Mouse (Mus musculus) natural killer cell, adult 2 months (primary cell): ENCODE results near the gene Stk11.
A peak's percentile ranks its signal among the peaks of the same experiment; 100 is the strongest.

Experiments
- DNase-seq, 2 experiments: peaks; one replicate each; pipeline ENCODE4 v3.0.0; 2022; ENCODE audit warnings: low spot score in 2 of 2

Gene Stk11

GRCm38 (mm10) chr10:80170052-80170451 is 54.4 kb downstream of the Stk11 start:
- DNase-seq = no peak

- DNase-seq = no peak
Observed at GRCm38 (mm10) chr10:80170601-80171021, 55.0 kb downstream of the Stk11 start.

- no peak for DNase-seq
Observed at GRCm38 (mm10) chr10:80171252-80171651, 55.6 kb downstream of the Stk11 start.

GRCm38 (mm10) chr10:80171760-80172526 is 56.3 kb downstream of the Stk11 start:
- DNase-seq = no peak

- peak; percentile 94 to 95 for DNase-seq
Observed at GRCm38 (mm10) chr10:80172527-80173292, 57.1 kb downstream of the Stk11 start, which contains the start of gene 1600002K03Rik. 1600002K03Rik (plus strand) TSS chr10:80172944.

- no peak for DNase-seq
Observed at GRCm38 (mm10) chr10:80173358-80173757, 57.8 kb downstream of the Stk11 start.

- no peak for DNase-seq
Observed at GRCm38 (mm10) chr10:80173955-80174640, 58.5 kb downstream of the Stk11 start.

GRCm38 (mm10) chr10:80174705-80175104 is 59.1 kb downstream of the Stk11 start:
- peak in 1 of 2 experiments; percentile 50 for DNase-seq

- DNase-seq = no peak
Observed at GRCm38 (mm10) chr10:80175536-80176269, 60.1 kb downstream of the Stk11 start.

GRCm38 (mm10) chr10:80176270-80176834 is 60.7 kb downstream of the Stk11 start:
- no peak for DNase-seq

GRCm38 (mm10) chr10:80177441-80178279 is 62.1 kb downstream of the Stk11 start:
- no peak for DNase-seq

- DNase-seq = no peak
Observed at GRCm38 (mm10) chr10:80179068-80180051, 63.8 kb downstream of the Stk11 start, which contains the start of gene Efna2. Efna2 (plus strand) TSS chr10:80179482.
